8 mouse cellular contexts compared by ENCODE assay signal in genomic region chr13:58471704-58472103, GRCm38 (mm10).
DNase-seq lines count a peak whose midpoint lies in the region; ATAC-seq lines count a peak whose summit lies in the region.

No protein-coding gene starts in this region.

- H3K36me3 ChIP-seq in hindbrain, embryonic 14.5 days (replicated peaks; ENCODE audit: control insufficient read depth, insufficient read depth) = no peaks in the 10 kb centered on the region
- no peaks in the 10 kb centered on the region for H3K36me3 ChIP-seq in splenic B cell, adult 2 months (ENCODE audit: control insufficient read depth, insufficient read depth, low read length, poor library complexity, severe bottlenecking)

- peaks cover 12% of the 10 kb centered on the region; the same call in 1 of the 2 replicates for H3K27me3 ChIP-seq in hindbrain, embryonic 14.5 days (ENCODE audit: control insufficient read depth, insufficient read depth, low read length)
- no peaks in the 10 kb centered on the region; the same call in 1 of the 2 replicates for H3K27me3 ChIP-seq in splenic B cell, adult 2 months (ENCODE audit: control insufficient read depth, insufficient read depth, low read length, poor library complexity, severe bottlenecking)

- peak; percentile 22 for DNase-seq in ovary, postnatal 36 days (ENCODE audit: low spot score)
- no peak for DNase-seq in ovary, adult 18-20 months (ENCODE audit: low spot score)
- DNase-seq in embryo, embryonic 10.5 days (ENCODE audit: low spot score) = peak; percentile 61
- DNase-seq in hindbrain, embryonic 14.5 days (ENCODE audit: low spot score) = no peak
- DNase-seq in lung, postnatal 25 days (ENCODE audit: low spot score) = peak; percentile 7
- peak; percentile 55 for DNase-seq in splenic B cell, adult 2 months (ENCODE audit: low read depth, low spot score)
- DNase-seq in layer of hippocampus, adult 18-20 months (ENCODE audit: low spot score in 2 of 2) = no peak
- DNase-seq in ovary, postnatal 10 days (ENCODE audit: low spot score) = no peak

- peak overlapping the region; percentile 25 for H3K4me3 ChIP-seq in hindbrain, embryonic 14.5 days (replicated peaks; ENCODE audit: low read length)

- H3K27ac ChIP-seq in hindbrain, embryonic 14.5 days = no peak overlapping the region

- peaks cover 11% of the 10 kb centered on the region; the same call in 1 of the 2 replicates for H3K4me1 ChIP-seq in hindbrain, embryonic 14.5 days (replicated peaks; ENCODE audit: control insufficient read depth, insufficient read depth, low read length)

- WGBS in hindbrain, embryonic 14.5 days = 5% methylated on average over 16 of the region's 16 CpGs

- no peak for ATAC-seq in hindbrain, embryonic 14.5 days (ENCODE audit: low FRiP score)

- H3K9ac ChIP-seq in hindbrain, embryonic 14.5 days = peak overlapping the region; percentile 45; the same call in 1 of the 2 replicates

- 0 out of 2 replicates have a peak, but pooled peaks cover 3% of the 10 kb centered on the region for H3K9me3 ChIP-seq in hindbrain, embryonic 14.5 days (ENCODE audit: control insufficient read depth, low read length)

- peak overlapping the region; percentile 55 for H3K4me2 ChIP-seq in hindbrain, embryonic 14.5 days (replicated peaks)

Comparison
In these comparisons a context has a peak if more than half of its experiments do, and no peak if none do; other contexts are left out.
1. DNase-seq: peak in ovary, postnatal 36 days (single experiment), embryo, embryonic 10.5 days (single experiment), lung, postnatal 25 days (single experiment) and splenic B cell, adult 2 months (single experiment); none in ovary, adult 18-20 months (single experiment), hindbrain, embryonic 14.5 days (single experiment), layer of hippocampus, adult 18-20 months (0 of 2) and ovary, postnatal 10 days (single experiment).